Mouse (Mus musculus): Measurements from ENCODE around the gene Meioc. TPM values are rescaled to one million over a fixed set of nuclear protein-coding genes. Genes with fewer than 3 reads are reported as not detected.

Meioc gene
- total RNA-seq (2014; fragmentation: Nextera tagmentation) (not detected in 2 replicates), total RNA-seq (2017) (0.05 TPM in 1 of 2 replicates, not detected in the other), polyA plus RNA-seq (2012) (not detected in 2 replicates)

DNA sequence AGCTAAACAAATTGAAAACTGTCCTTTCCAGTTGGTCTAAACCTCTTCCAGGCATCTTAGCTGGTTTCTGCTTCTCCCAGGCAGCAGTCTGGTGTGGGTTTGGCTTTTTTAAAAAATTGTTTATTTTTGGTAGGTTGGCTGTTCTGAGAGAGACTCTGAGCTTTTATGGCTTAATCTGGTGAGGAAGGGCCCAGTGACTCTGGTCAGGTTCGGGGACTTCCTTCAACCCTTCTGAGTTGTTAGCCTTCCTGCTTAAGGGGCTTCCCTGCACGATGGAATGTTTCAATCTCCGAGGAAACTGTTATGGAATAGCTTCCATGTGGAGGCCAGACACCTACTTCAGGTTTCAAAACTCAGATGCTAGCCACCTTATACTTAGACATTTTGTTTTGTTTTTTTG lies at the start of gene Meioc:
Gene Meioc, plus strand, starts transcription at position 301 of the 400 bp plus-strand sequence.
- no peak for ATAC-seq (ENCODE audit: extremely low read depth, insufficient number of reproducible peaks, low FRiP score, poor library complexity, severe bottlenecking)
- no peak within 1 kb of the TSS for H3K4me3 ChIP-seq (ENCODE audit: low read depth, low read length)

DNA sequence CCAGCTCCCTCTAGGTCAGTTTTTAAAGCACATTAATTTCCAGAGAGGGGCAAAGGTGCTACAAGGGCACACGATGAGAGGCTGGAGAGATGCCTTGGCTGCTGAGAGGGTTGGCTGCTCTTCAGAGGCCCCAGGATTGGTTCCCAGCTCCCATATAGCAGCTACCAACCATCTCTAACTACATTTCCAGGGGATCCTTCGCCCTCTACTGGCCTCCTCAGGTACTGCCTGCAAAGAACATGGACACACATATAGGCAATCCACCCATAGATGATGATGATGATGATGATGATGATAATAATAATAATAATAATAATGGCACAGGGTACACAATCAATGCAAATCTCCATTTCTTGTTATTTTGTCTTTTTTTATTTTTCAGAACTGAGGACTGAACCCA lies 44.1 kb upstream of the Meioc start:
- TF ChIP-seq GATA2 (IDR thresholded peaks at IDR 0.05; ENCODE audit: borderline replicate concordance, low read depth, low read length) (no peak), GATA1 (IDR thresholded peaks at IDR 0.05; ENCODE audit: borderline replicate concordance, low read length) (no peak), CTCF (IDR thresholded peaks at IDR 0.05; ENCODE audit: low read depth, low read length) (peak; percentile 50), POLR2AphosphoS5 (IDR thresholded peaks at IDR 0.05; ENCODE audit: insufficient replicate concordance, low read depth, low read length) (no peak), TAL1 (conservative IDR thresholded peaks at IDR 0.05; ENCODE audit: low read depth, low read length) (no peak)
- H3K9me3 ChIP-seq (replicated peaks), result peaks cover 4% of the 10 kb centered on the region
- no peak overlapping the region for H3K4me3 ChIP-seq (ENCODE audit: low read depth, low read length)
- peaks cover 8% of the 10 kb centered on the region for H3K27me3 ChIP-seq (ENCODE audit: insufficient read depth, low read length)
- no peaks in the 10 kb centered on the region for H3K36me3 ChIP-seq (replicated peaks)
- no peak for ATAC-seq (ENCODE audit: extremely low read depth, insufficient number of reproducible peaks, low FRiP score, poor library complexity, severe bottlenecking)
- DNase-seq (ENCODE audit: low spot score), result no peak
- H3K4me1 ChIP-seq (ENCODE audit: insufficient read depth, low read depth, low read length), result no peaks in the 10 kb centered on the region

More for the DNA sequence above, at the start of gene Meioc:
- no peak for TF ChIP-seq GATA1 (IDR thresholded peaks at IDR 0.05; ENCODE audit: borderline replicate concordance, low read length)
- TF ChIP-seq POLR2AphosphoS5 (IDR thresholded peaks at IDR 0.05; ENCODE audit: insufficient replicate concordance, low read depth, low read length), result no peak
- TF ChIP-seq TAL1 (conservative IDR thresholded peaks at IDR 0.05; ENCODE audit: low read depth, low read length), result no peak
- TF ChIP-seq CTCF (IDR thresholded peaks at IDR 0.05; ENCODE audit: low read depth, low read length), result no peak
- TF ChIP-seq GATA2 (IDR thresholded peaks at IDR 0.05; ENCODE audit: borderline replicate concordance, low read depth, low read length), result no peak
- Histone ChIP-seq H3K4me1 (ENCODE audit: insufficient read depth, low read depth, low read length) (no peaks in the 10 kb centered on the region), H3K36me3 (replicated peaks) (no peaks in the 10 kb centered on the region), H3K9me3 (replicated peaks) (peaks cover 12% of the 10 kb centered on the region), H3K27me3 (ENCODE audit: insufficient read depth, low read length) (peaks cover 5% of the 10 kb centered on the region; the same call in 1 of the 2 replicates)
- no peak for DNase-seq (ENCODE audit: low spot score)

DNA sequence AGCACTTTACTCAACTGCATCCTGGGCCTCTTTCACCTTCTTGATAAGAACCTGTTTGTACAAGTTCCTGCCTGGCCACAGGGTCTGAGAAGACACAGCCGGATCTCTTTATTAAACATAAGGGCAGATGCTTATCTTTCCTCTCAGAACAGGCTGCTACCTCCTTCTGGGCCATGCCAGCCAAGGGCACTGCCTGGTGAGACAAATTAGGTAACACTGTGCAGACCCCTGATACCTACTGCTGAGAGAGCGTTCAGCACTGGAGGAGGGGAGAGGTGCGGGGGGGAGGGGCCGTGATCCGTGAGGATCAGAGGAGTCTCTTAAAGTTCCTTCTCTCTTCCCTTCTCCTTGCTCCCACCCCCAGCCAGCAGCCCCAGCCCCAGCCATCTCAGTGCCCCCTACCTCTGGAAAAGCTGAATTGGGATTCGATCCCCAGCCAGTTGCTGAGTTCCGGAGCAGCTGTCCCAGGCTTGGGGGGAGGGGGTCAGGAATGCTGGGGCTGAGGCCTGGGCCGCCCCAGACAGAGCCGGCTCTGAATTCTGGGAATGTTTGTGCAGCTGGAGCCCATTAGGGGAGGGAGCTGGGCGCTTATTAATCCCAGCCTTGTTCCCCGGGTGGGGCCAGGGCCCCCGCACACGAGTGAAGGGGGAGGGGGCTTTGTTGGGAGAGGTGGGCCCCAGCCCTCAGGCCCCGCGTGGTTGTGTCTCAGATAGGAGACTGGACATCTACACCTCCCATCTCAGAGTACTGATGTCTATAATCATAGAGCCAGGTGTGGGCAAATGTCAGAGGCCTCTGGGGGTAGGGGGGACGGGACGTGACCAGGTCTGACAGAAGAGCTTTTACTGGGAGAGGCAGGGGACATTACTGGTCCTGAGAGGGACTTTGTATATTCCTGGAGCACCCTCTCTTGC lies 39.4 kb upstream of the Meioc start:
- DNase-seq (ENCODE audit: low spot score) (no peak), ATAC-seq (ENCODE audit: extremely low read depth, insufficient number of reproducible peaks, low FRiP score, poor library complexity, severe bottlenecking) (no peak)
- Histone ChIP-seq H3K9me3 (replicated peaks) (peaks cover 4% of the 10 kb centered on the region), H3K4me1 (ENCODE audit: insufficient read depth, low read depth, low read length) (no peaks in the 10 kb centered on the region), H3K27me3 (ENCODE audit: insufficient read depth, low read length) (peaks cover 17% of the 10 kb centered on the region; the same call in 1 of the 2 replicates), H3K36me3 (replicated peaks) (no peaks in the 10 kb centered on the region), H3K4me3 (ENCODE audit: low read depth, low read length) (no peak overlapping the region)
- no peak for TF ChIP-seq CTCF (IDR thresholded peaks at IDR 0.05; ENCODE audit: low read depth, low read length)
- TF ChIP-seq GATA2 (IDR thresholded peaks at IDR 0.05; ENCODE audit: borderline replicate concordance, low read depth, low read length), result no peak
- no peak for TF ChIP-seq POLR2AphosphoS5 (IDR thresholded peaks at IDR 0.05; ENCODE audit: insufficient replicate concordance, low read depth, low read length)
- TF ChIP-seq GATA1 (IDR thresholded peaks at IDR 0.05; ENCODE audit: borderline replicate concordance, low read length), result no peak
- TF ChIP-seq TAL1 (conservative IDR thresholded peaks at IDR 0.05; ENCODE audit: low read depth, low read length), result no peak

DNA sequence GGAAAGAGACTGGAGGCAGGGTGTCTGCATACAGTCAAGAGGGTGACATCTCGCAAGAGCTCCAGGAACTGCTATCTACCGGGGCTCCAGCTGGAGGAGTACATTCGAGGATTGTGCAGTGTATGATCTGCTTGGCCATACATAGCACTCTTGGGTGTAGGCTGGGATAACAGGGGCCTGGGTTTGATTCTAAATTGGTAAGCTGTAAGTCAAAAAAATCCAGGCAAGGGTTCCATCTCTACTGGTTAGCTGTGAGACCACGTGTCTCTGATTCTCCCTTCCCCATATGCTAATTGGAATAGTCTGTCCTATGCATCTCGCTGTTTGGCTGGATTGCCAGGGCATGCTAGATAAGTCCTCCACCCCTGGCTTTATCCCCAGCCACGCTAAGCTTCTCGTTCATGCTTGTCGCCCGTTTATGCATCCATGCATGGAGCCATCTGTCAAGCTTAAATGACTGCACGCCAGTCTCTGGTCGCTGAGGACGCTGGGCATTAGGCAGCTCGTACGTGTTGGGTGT lies 38.6 kb upstream of the Meioc start:
- no peak for DNase-seq (ENCODE audit: low spot score)
- no peaks in the 10 kb centered on the region for H3K4me1 ChIP-seq (ENCODE audit: insufficient read depth, low read depth, low read length)
- peaks cover 17% of the 10 kb centered on the region; the same call in 1 of the 2 replicates for H3K27me3 ChIP-seq (ENCODE audit: insufficient read depth, low read length)
- no peaks in the 10 kb centered on the region for H3K9me3 ChIP-seq (replicated peaks)
- TF ChIP-seq GATA2 (IDR thresholded peaks at IDR 0.05; ENCODE audit: borderline replicate concordance, low read depth, low read length) (no peak), CTCF (IDR thresholded peaks at IDR 0.05; ENCODE audit: low read depth, low read length) (no peak), POLR2AphosphoS5 (IDR thresholded peaks at IDR 0.05; ENCODE audit: insufficient replicate concordance, low read depth, low read length) (no peak), GATA1 (IDR thresholded peaks at IDR 0.05; ENCODE audit: borderline replicate concordance, low read length) (no peak), TAL1 (conservative IDR thresholded peaks at IDR 0.05; ENCODE audit: low read depth, low read length) (no peak)
- no peak for ATAC-seq (ENCODE audit: extremely low read depth, insufficient number of reproducible peaks, low FRiP score, poor library complexity, severe bottlenecking)
- H3K4me3 ChIP-seq (ENCODE audit: low read depth, low read length), result no peak overlapping the region
- H3K36me3 ChIP-seq (replicated peaks), result no peaks in the 10 kb centered on the region

DNA sequence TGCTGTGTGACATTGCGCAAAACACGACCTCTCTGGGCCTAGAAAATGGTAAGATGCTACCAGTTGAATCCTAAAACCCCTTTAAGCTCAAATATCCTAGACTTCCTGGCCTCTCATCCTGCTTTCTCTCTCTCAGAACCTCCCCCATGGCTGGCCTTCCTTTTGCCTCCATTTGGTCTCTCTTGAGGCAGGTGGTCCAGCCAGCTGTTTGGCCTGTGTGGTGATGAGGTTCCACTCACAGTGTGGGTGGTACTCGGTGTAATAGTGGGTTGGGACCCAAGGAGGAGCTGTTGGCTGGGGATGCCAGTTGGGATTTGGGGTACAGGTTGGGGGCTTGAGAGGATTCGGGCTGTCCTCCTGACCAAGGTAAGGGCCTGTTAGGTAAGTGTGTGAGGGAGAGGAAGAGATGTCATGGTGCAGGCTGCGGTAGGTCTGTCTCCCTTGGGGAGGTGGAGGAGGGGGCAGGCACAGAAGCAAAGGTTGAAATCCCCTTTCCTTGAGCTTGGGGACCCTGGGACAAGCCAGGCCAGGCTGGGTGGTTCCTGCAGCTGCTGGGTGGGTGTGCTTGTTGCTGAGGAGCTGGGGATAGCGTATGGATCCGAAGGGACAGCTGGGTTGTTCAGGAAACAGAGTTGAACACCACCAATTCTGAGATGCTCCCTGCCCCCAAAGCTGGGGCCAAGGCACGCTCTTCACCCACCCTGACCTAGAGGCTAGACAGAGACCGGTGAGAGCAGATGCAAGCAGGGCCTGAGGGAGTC lies 36.2 kb upstream of the Meioc start:
- no peaks in the 10 kb centered on the region for H3K4me1 ChIP-seq (ENCODE audit: insufficient read depth, low read depth, low read length)
- H3K27me3 ChIP-seq (ENCODE audit: insufficient read depth, low read length), result peaks cover 17% of the 10 kb centered on the region
- no peak for ATAC-seq (ENCODE audit: extremely low read depth, insufficient number of reproducible peaks, low FRiP score, poor library complexity, severe bottlenecking)
- no peak for TF ChIP-seq GATA1 (IDR thresholded peaks at IDR 0.05; ENCODE audit: borderline replicate concordance, low read length)
- TF ChIP-seq POLR2AphosphoS5 (IDR thresholded peaks at IDR 0.05; ENCODE audit: insufficient replicate concordance, low read depth, low read length), result no peak
- no peak for TF ChIP-seq CTCF (IDR thresholded peaks at IDR 0.05; ENCODE audit: low read depth, low read length)
- no peak for TF ChIP-seq TAL1 (conservative IDR thresholded peaks at IDR 0.05; ENCODE audit: low read depth, low read length)
- TF ChIP-seq GATA2 (IDR thresholded peaks at IDR 0.05; ENCODE audit: borderline replicate concordance, low read depth, low read length), result no peak
- H3K36me3 ChIP-seq (replicated peaks), result no peaks in the 10 kb centered on the region
- H3K4me3 ChIP-seq (ENCODE audit: low read depth, low read length), result no peak overlapping the region
- H3K9me3 ChIP-seq (replicated peaks), result no peaks in the 10 kb centered on the region
- no peak for DNase-seq (ENCODE audit: low spot score)

All from G1E (cell line).